Mouse (Mus musculus) left cerebral cortex, adult 6 months (tissue): ENCODE measurements around the gene Hsf4. TPM values are rescaled to one million over a fixed set of nuclear protein-coding genes. Genes with fewer than 3 reads are reported as not detected.

Experiments used
- long read RNA-seq, 2 experiments: library from polyadenylated mRNA; unstranded; transcript quantifications; one replicate each; pipeline ENCODE4 v2.0.0; 2019 to 2020
- polyA plus RNA-seq: library from polyadenylated mRNA; unstranded; fragments of <200 nt; fragmentation: Nextera tagmentation; gene quantifications from 2 replicates; pipeline ENCODE4 v1.2.3, GENCODE M21; 2021

Gene Hsf4
- polyA plus RNA-seq: 3.0 and 10.1 TPM in 2 replicates
- long read RNA-seq, experiment 1, transcript Hsf4-201 (13 exons, 1,739 nt): major isoform, 20 of 31 reads
- long read RNA-seq, experiment 1, partial matches to known transcripts: 0 of 31 reads
- long read RNA-seq, experiment 1, other reads (novel, unspliced or antisense): 8 of 31 reads
- long read RNA-seq, experiment 2, partial matches to known transcripts: 1 of 2 reads
- long read RNA-seq, experiment 2, other reads (novel, unspliced or antisense): 0 of 2 reads

DNA sequence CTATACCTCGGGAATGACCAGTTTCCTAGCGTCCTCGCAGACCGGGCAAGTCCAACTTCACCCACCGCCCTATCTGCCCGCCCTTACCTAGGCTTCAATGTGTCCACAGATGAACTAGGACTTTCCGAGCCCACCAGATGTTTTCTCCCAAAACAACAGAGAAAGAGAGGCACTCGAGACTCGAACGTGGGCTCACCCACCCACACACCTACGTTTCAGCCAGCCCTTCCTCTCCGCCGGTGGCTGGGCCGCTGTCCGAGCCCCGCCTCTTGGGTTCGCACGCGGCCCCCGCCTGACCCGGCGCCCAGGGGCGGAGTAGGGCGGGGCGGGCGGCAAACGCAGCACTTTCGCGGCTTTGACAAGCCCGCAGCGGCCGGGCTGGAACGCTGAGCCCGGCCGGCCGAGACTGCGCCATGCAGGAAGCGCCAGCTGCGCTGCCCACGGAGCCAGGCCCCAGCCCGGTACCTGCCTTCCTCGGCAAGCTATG is at the start of gene Hsf4:
Hsf4 (plus strand) TSS at position 341 of the 487 bp plus-strand sequence.

DNA sequence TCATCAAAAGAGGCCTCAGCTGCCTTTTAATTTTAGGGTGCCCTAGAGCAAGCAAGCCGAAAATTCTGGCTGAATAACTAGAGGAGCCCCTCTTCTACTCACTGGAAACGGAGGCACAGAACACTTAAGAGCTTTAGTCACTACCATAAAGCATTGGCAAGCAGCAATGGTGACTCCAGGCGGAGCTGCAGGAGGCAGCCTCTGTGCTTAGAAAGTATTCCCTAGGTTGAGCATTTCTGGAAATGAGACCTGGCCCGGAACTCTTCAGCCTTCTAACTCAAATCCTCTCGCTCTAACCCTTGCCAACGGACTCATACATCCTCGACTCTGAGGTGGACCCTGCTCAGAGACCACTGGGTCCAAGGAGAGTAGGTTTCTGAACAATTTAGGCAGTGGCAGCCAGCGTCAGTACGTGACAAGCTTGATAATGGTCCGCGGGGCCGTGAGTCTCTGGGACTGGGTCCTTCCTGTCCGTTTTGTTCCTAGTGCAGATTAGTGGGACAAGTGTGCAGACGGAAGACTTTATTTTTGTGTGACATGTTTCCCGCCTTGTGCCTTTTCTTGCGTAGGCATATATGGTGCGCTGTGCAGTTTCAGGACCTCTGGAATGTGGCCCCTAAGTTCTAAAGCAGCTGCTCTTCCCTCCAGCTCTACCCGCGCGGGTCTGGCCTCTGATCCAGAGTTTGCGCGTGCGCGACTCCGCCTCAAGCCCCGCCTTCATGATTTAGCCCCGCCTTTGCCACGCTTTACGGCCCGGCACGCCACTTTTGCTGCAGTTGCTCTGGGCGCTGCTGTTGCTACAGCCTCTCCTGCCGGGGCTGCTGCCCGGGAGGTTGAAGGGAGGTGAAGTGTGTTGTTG is 45.0 kb upstream of the Hsf4 start, which contains the start of gene D230025D16Rik:
D230025D16Rik (plus strand) TSS at position 733 of the 859 bp plus-strand sequence.

DNA sequence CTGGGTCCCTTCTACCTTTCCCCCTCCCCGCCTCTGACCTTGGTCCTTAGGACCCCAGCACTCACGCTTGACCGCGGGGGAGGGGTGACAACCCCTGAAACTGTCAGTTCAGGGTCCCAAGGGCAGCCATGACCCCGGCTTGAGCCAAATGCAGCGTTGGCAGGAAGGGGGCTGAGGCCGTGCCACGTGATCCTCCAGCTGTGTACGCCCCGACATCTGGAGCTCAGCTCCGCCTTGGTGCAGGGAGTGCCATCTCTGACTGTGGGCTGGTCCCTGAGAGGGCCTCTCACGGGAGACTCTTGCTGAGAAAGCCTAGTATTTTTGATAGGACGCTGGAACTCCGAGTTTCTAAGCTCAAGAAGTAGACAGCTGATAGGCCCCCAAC is 14.6 kb upstream of the Hsf4 start, which contains the start of gene B3gnt9:
B3gnt9 (minus strand) TSS at position 188 of the 385 bp plus-strand sequence.

DNA sequence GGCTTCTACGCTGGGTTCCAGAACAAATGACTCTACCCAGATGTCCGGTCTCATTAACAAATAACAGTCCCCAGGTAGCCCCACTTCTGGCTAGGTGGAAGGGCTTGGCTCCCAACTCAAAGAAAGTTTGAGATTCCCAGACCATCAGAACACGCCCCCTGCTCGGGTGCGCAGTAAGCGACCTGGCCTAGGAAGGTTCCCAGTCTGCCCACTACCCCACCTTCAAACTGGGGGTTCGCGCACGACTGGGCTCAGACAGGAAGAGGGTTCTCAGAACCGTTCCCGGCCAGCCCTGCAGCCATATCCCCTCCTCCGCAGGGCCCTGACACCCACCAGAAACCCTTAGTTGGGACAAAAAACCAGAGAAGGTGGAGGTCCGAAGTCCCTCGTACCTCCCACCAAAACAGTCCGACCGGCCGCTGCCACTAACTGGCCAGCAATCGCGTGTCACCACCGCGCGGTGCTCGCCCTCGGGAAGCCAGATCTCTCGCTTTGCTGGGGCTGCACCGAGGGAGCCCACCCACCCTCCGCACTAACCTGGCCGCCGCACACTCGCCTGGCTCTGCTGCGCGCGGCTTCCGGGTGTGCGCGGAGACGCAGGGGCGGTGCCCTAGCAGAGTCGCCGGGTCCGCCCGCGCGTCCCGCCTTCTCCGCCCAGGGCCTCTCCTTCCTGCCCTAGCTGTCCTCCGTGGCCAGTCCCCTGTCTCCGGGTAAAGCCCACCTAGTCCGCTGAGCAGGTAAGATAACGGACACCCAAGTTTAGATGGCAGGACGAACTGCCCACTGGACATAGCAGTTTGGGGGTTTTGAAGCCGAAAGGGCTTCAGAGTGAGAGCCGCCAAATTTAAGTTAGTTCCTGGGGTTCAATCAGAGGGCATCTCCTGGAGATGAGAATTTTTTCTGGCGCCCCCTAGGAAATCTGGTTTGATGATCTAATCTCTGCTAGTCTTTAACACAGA is 5.3 kb upstream of the Hsf4 start, which contains the start of the genes Tradd and Fbxl8:
Tradd (minus strand) TSS at position 586 of the 959 bp plus-strand sequence.
Fbxl8 (plus strand) TSS at position 625 of the 959 bp plus-strand sequence.

DNA sequence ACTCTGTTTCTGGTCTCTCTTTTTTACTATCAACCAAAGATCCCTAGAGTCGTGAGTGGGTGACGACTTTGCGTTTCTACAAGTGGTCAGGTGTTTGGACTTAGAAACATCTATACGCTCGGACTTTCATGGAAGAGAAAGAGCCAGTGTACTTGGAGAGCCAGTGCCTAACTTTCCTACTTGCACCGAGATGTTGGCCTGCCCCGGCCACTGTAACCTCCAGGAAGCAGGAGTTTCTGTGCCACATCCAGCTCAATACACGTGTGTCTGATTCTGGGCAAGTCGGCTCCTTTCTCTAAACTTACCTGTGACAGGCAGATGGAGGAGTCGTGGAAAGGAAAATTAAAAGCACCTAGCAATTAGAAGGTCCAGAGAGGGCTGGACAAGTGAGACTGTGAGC is 6.2 kb downstream of the Hsf4 start, which contains the start of gene Nol3:
Nol3 (plus strand) TSS at position 301 of the 400 bp plus-strand sequence.

DNA sequence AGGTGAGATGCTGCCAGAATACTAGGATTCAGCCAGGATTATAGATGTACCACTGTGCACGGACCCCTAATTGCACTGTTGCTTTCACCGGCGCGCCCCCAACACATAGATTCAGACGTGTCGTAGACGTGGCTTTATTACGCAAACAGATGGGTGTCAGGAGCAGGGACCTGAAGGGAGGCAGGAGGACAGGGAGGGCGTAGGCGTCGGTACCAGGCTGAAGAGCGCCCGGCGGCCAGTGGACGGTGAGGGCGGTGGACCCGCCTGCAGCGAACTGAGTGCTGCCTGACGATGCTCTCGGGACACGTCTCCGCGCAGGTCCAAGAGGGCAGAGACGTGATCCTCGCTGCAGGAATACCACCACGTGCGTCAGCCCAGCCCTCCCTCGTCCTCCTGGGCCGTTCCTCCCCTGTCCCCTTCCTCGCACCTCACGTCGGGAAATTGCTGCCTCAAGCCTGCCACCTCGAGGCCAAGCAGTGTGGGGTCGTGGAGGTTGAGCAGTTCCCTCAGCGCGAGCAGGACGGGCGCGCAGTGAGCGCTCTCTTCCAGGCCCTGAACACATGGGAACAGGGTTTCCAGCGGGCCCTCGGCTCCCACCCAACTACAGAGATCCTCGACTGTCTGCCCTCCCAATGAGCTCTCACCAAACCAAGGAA is 20.3 kb downstream of the Hsf4 start, which contains the start of gene 4931428F04Rik:
4931428F04Rik (minus strand) TSS at position 60 of the 656 bp plus-strand sequence.

DNA sequence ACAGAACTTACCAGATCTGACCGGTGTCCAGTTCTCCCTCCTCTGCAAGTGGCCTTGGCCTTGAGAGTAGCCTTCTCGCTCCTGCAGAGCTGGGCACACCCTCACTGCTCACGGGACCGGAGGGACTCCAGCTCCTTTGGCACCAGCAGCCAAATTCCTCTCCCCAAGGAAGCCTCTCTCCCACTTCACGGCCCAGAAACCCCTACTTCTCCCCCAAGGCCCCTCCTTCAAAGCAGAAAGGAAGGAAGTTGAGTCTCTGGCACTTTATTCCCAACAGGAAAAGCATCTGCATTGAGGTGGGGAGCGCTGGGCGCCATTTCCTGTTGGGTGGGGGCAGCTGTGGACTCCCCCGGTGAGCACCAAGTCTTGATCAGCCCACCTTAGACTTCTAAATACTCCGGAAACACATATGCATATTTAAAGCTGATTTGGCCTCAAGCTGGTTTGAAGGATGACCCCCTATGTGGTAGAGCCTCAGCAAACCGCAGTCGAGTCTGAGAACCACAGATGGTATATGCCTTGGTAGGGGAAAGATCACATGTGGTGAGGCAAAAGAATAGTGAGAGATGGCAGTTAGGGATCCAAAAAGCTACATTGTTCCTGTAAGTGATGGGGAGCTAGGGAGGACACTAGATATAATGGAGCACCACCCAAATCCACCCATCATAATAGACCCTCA is 26.4 kb downstream of the Hsf4 start, which contains the start of gene Exoc3l:
Exoc3l (minus strand) TSS at position 207 of the 679 bp plus-strand sequence.

DNA sequence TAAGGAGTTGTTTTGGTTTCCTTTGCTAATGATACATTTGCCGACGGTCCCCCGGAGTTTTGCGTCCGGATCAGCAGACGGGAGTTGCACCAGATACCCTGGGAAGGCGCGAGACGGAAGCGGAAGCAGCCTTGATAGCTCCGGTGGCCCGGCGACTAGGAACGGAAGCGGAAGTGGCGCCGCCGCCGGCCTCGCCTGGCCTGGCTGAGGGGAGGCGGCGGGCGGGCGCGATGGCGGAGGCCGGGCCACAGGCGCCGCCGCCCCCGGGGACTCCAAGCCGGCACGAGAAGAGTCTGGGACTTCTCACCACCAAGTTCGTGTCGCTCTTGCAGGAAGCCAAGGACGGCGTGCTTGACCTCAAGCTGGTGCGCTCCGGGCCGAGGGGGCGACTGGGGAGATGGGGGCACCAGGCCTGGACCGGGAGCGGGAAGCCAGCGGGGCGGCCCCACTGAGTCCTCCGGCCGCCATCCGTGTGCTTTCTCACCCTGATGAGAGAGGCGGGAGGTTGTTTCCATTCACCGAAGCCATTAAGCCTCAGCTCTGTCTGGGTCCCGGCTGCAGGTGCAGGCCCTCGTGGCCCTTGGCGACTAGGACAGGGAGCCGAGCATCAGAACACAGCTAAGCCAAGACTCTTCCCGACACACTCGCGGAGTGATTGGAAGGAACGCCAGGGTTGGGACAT is 28.1 kb downstream of the Hsf4 start, which contains the start of gene E2f4:
E2f4 (plus strand) TSS at position 153 of the 682 bp plus-strand sequence.

DNA sequence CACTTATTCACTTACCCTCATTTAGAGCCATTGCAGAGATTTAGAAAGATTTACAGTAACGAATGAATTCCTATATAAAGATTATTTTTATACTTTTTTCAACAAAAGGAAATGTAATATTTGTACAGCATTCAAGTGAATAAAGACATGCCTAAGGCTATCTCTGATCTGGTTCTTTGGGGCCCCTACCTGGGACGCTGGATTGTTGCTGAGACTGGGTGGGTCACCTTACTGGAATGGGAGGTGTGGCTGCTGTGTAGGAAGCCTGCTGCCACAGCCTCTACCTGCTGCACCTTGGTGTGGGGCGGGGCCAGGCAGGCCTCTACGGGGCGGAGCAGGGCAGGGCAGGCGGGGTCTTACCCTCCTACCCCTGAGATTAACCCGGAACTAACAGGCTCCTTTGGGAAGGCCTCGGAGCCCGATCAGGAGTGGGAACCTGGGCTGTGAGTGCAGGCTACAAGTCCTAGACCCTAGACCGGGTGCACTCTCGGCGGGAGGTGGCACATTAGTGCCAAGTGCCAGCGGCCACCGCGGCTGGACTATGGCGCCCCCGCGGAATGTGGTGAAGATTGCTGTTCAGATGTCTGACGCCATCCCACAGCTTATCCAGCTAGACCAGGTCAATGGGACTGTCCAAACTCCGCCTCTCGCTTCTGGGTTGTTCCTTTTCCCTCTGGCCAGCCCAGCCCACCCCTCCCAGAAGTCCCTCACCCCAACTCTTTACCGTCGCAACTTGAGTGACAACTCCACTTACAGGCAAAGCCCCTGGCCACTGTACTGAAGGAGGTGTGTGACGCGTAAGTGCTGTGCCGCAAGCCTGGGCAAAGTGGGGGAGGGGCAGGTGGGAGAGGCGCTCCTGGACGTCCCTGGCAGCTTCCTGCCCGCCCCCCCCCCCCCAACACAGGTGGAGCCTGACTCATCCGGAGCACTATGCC is 35.9 kb downstream of the Hsf4 start, which contains the start of gene Elmo3:
Elmo3 (plus strand) TSS at position 391 of the 935 bp plus-strand sequence.

Other genes starting within 250 kb of the Hsf4 start
- not detected in 2 replicates for gene Ces3a, start 221.2 kb upstream of the Hsf4 start, polyA plus RNA-seq
- gene Ces3b, start 186.0 kb upstream of the Hsf4 start, polyA plus RNA-seq: not detected in 2 replicates
- gene Ces4a, start 138.0 kb upstream of the Hsf4 start, polyA plus RNA-seq: not detected in 2 replicates
- 8.5 and 10.8 TPM in 2 replicates for gene Cbfb, start 99.1 kb upstream of the Hsf4 start, polyA plus RNA-seq
- gene D230025D16Rik, start 44.7 kb upstream of the Hsf4 start, polyA plus RNA-seq: 22.2 and 27.3 TPM in 2 replicates
- 3.3 and 4.8 TPM in 2 replicates for gene B3gnt9, start 14.6 kb upstream of the Hsf4 start, polyA plus RNA-seq
- gene Tradd, start 5.2 kb upstream of the Hsf4 start, polyA plus RNA-seq: 8.4 and 9.6 TPM in 2 replicates
- 1.7 and 2.3 TPM in 2 replicates for gene Fbxl8, start 5.2 kb upstream of the Hsf4 start, polyA plus RNA-seq
- 24.6 and 25.1 TPM in 2 replicates for gene Nol3, start 6.3 kb downstream of the Hsf4 start, polyA plus RNA-seq
- gene 4931428F04Rik, start 20.1 kb downstream of the Hsf4 start, polyA plus RNA-seq: 11.4 and 13.1 TPM in 2 replicates
- gene Exoc3l, start 26.3 kb downstream of the Hsf4 start, polyA plus RNA-seq: 3.5 and 4.2 TPM in 2 replicates
- 6.2 and 34.8 TPM in 2 replicates for gene E2f4, start 27.9 kb downstream of the Hsf4 start, polyA plus RNA-seq
- gene Elmo3, start 35.8 kb downstream of the Hsf4 start, polyA plus RNA-seq: 0.30 and 0.51 TPM in 2 replicates
- gene Lrrc29, start 56.5 kb downstream of the Hsf4 start, polyA plus RNA-seq: 0.59 and 0.69 TPM in 2 replicates
- gene Tmem208, start 56.6 kb downstream of the Hsf4 start, polyA plus RNA-seq: 107 and 111 TPM in 2 replicates
- gene Fhod1, start 78.2 kb downstream of the Hsf4 start, polyA plus RNA-seq: 0.18 and 0.25 TPM in 2 replicates
- gene Slc9a5, start 79.0 kb downstream of the Hsf4 start, polyA plus RNA-seq: 2.7 and 6.3 TPM in 2 replicates
- gene Plekhg4, start 103.5 kb downstream of the Hsf4 start, polyA plus RNA-seq: not detected in 2 replicates
- gene Kctd19, start 143.7 kb downstream of the Hsf4 start, polyA plus RNA-seq: not detected in 2 replicates
- gene Lrrc36, start 143.8 kb downstream of the Hsf4 start, polyA plus RNA-seq: 0.18 TPM in 1 of 2 replicates, not detected in the other
- gene Tppp3, start 201.7 kb downstream of the Hsf4 start, polyA plus RNA-seq: 48.4 and 62.7 TPM in 2 replicates
- 21.7 and 24.6 TPM in 2 replicates for gene Zdhhc1, start 227.1 kb downstream of the Hsf4 start, polyA plus RNA-seq
- gene Hsd11b2, start 249.0 kb downstream of the Hsf4 start, polyA plus RNA-seq: not detected in 2 replicates